21 mouse cellular contexts compared by ENCODE assay signal in genomic region chr11:118604206-118604605, GRCm38 (mm10).
DNase-seq lines count a peak whose midpoint lies in the region; ATAC-seq and TF ChIP-seq lines count a peak whose summit lies in the region.
"Had no signal": no experiment of that assay in that cellular context is flagged by ENCODE, and none has a peak within 500 bp of the region (broad histone marks: within the 10 kb centered on the region; RNA-seq: fewer than 3 reads in every experiment).

No protein-coding gene starts in this region.

- no peak overlapping the region for H3K4me2 ChIP-seq in hindbrain, embryonic 14.5 days (replicated peaks)
- no peak overlapping the region for H3K4me2 ChIP-seq in hindbrain, embryonic 11.5 days (replicated peaks; ENCODE audit: low read depth, low read length)
- H3K4me2 ChIP-seq in midbrain, postnatal 0 days (ENCODE audit: low read depth, low read length, poor library complexity, severe bottlenecking), result no peak overlapping the region
- no peak overlapping the region for H3K4me2 ChIP-seq in midbrain, embryonic 15.5 days
- no peak overlapping the region for H3K4me2 ChIP-seq in neural tube, embryonic 14.5 days (ENCODE audit: low read depth, low read length)
- no peak overlapping the region for H3K4me2 ChIP-seq in forebrain, postnatal 0 days (ENCODE audit: low read depth)
- H3K4me2 ChIP-seq: embryonic facial prominence, embryonic 12.5 days; forebrain, embryonic 13.5 days; neural tube, embryonic 13.5 days had no signal

- peak; percentile 31; the same call in 1 of the 2 replicates for ATAC-seq in hindbrain, embryonic 14.5 days (ENCODE audit: low FRiP score)
- no peak for ATAC-seq in hindbrain, embryonic 11.5 days (ENCODE audit: low FRiP score)
- ATAC-seq in midbrain, postnatal 0 days (ENCODE audit: low FRiP score), result no peak
- ATAC-seq in midbrain, embryonic 15.5 days (replicated peaks), result no peak
- ATAC-seq in neural tube, embryonic 14.5 days (ENCODE audit: low read depth), result 0 out of 2 replicates have a peak, but pooled peaks have one; percentile 9
- no peak for ATAC-seq in forebrain, postnatal 0 days
- ATAC-seq: activated CD4-positive, CD25-positive, alpha-beta regulatory T cell, adult 4 months; CD4-positive, CD25-positive, alpha-beta regulatory T cell, adult 4 months; forebrain, embryonic 13.5 days; intestine, embryonic 16.5 days had no signal

- WGBS in hindbrain, embryonic 14.5 days, result 52% methylated on average over 6 of the region's 6 CpGs
- WGBS in hindbrain, embryonic 11.5 days, result 74% methylated on average over 6 of the region's 6 CpGs
- WGBS in midbrain, postnatal 0 days, result 52% methylated on average over 6 of the region's 6 CpGs
- 52% methylated on average over 6 of the region's 6 CpGs for WGBS in midbrain, embryonic 15.5 days
- 49% methylated on average over 6 of the region's 6 CpGs for WGBS in neural tube, embryonic 14.5 days
- 56% methylated on average over 6 of the region's 6 CpGs for WGBS in forebrain, postnatal 0 days
- 74% methylated on average over 6 of the region's 6 CpGs for WGBS in limb, embryonic 10.5 days

- no peak overlapping the region for H3K4me3 ChIP-seq in hindbrain, embryonic 14.5 days (replicated peaks; ENCODE audit: low read length)
- no peak overlapping the region for H3K4me3 ChIP-seq in hindbrain, embryonic 11.5 days (ENCODE audit: low read depth, low read length)
- no peak overlapping the region for H3K4me3 ChIP-seq in midbrain, postnatal 0 days (ENCODE audit: low read depth, low read length)
- no peak overlapping the region for H3K4me3 ChIP-seq in midbrain, embryonic 15.5 days
- no peak overlapping the region for H3K4me3 ChIP-seq in neural tube, embryonic 14.5 days (ENCODE audit: low read depth, low read length)
- no peak overlapping the region for H3K4me3 ChIP-seq in forebrain, postnatal 0 days (ENCODE audit: low read depth, low read length)
- no peak overlapping the region for H3K4me3 ChIP-seq in limb, embryonic 10.5 days
- H3K4me3 ChIP-seq: embryonic facial prominence, embryonic 12.5 days; erythroblast, embryonic 14.5 days; forebrain, embryonic 13.5 days; heart, adult 2 months; neural tube, embryonic 13.5 days had no signal

- no peak overlapping the region for H3K27ac ChIP-seq in hindbrain, embryonic 14.5 days
- H3K27ac ChIP-seq in hindbrain, embryonic 11.5 days (ENCODE audit: low read depth, low read length), result no peak overlapping the region
- no peak overlapping the region for H3K27ac ChIP-seq in midbrain, postnatal 0 days (ENCODE audit: low read depth, low read length)
- H3K27ac ChIP-seq in midbrain, embryonic 15.5 days, result no peak overlapping the region
- H3K27ac ChIP-seq in neural tube, embryonic 14.5 days (ENCODE audit: low read depth, low read length), result 0 out of 2 replicates have a peak overlapping the region, but pooled peaks have one; percentile 28
- no peak overlapping the region for H3K27ac ChIP-seq in forebrain, postnatal 0 days (ENCODE audit: low read depth, low read length)
- no peak overlapping the region for H3K27ac ChIP-seq in limb, embryonic 10.5 days
- H3K27ac ChIP-seq: embryonic facial prominence, embryonic 12.5 days; forebrain, embryonic 13.5 days; heart, adult 2 months; liver, embryonic 14.5 days; neural tube, embryonic 13.5 days had no signal

- H3K27me3 ChIP-seq in hindbrain, embryonic 14.5 days (ENCODE audit: control insufficient read depth, insufficient read depth, low read length), result no peaks in the 10 kb centered on the region
- H3K27me3 ChIP-seq in hindbrain, embryonic 11.5 days (ENCODE audit: control insufficient read depth, insufficient read depth, low read length), result no peaks in the 10 kb centered on the region; the same call in 1 of the 2 replicates
- 0 out of 2 replicates have a peak, but pooled peaks cover 5% of the 10 kb centered on the region for H3K27me3 ChIP-seq in midbrain, postnatal 0 days (ENCODE audit: insufficient read depth, low read length)
- no peaks in the 10 kb centered on the region for H3K27me3 ChIP-seq in midbrain, embryonic 15.5 days (replicated peaks)
- no peaks in the 10 kb centered on the region for H3K27me3 ChIP-seq in neural tube, embryonic 14.5 days (ENCODE audit: control insufficient read depth, insufficient read depth, low read length)
- H3K27me3 ChIP-seq in forebrain, postnatal 0 days (ENCODE audit: insufficient read depth, low read length), result no peaks in the 10 kb centered on the region
- peaks cover 39% of the 10 kb centered on the region for H3K27me3 ChIP-seq in limb, embryonic 10.5 days (ENCODE audit: low read depth, poor library complexity, severe bottlenecking)
- H3K27me3 ChIP-seq: neural tube, embryonic 13.5 days had no signal

- no peaks in the 10 kb centered on the region for H3K9me3 ChIP-seq in hindbrain, embryonic 14.5 days (ENCODE audit: control insufficient read depth, low read length)
- H3K9me3 ChIP-seq in hindbrain, embryonic 11.5 days (ENCODE audit: control insufficient read depth, low read length), result no peaks in the 10 kb centered on the region
- no peaks in the 10 kb centered on the region for H3K9me3 ChIP-seq in midbrain, postnatal 0 days (ENCODE audit: low read length)
- no peaks in the 10 kb centered on the region for H3K9me3 ChIP-seq in midbrain, embryonic 15.5 days
- no peaks in the 10 kb centered on the region for H3K9me3 ChIP-seq in neural tube, embryonic 14.5 days (ENCODE audit: control insufficient read depth, low read length)
- H3K9me3 ChIP-seq in forebrain, postnatal 0 days (ENCODE audit: low read length), result no peaks in the 10 kb centered on the region
- no peaks in the 10 kb centered on the region for H3K9me3 ChIP-seq in limb, embryonic 10.5 days (replicated peaks)
- H3K9me3 ChIP-seq: embryonic facial prominence, embryonic 12.5 days; forebrain, embryonic 13.5 days; neural tube, embryonic 13.5 days had no signal

- TF ChIP-seq CTCF in midbrain, postnatal 0 days (IDR thresholded peaks at IDR 0.05), result no peak
- no peak for TF ChIP-seq CTCF in forebrain, postnatal 0 days (IDR thresholded peaks at IDR 0.05; ENCODE audit: low read depth)

- no peak for DNase-seq in hindbrain, embryonic 14.5 days (ENCODE audit: low spot score)
- DNase-seq in hindbrain, embryonic 11.5 days (ENCODE audit: low spot score), result no peak
- peak; percentile 76 for DNase-seq in midbrain, postnatal 0 days (ENCODE audit: low spot score)
- peak; percentile 70 for DNase-seq in cerebellum, adult 9-10 months
- DNase-seq in forebrain, postnatal 0 days, result no peak
- no peak for DNase-seq in limb, embryonic 10.5 days (ENCODE audit: low spot score)
- DNase-seq: adrenal gland, postnatal 10 days; gastrocnemius, postnatal 25 days; heart, adult 2 months; heart, postnatal 4 days; right cerebral cortex, postnatal 14 days had no signal

- no peaks in the 10 kb centered on the region for H3K36me3 ChIP-seq in hindbrain, embryonic 14.5 days (replicated peaks; ENCODE audit: control insufficient read depth, insufficient read depth)
- no peaks in the 10 kb centered on the region for H3K36me3 ChIP-seq in hindbrain, embryonic 11.5 days (ENCODE audit: control insufficient read depth, insufficient read depth, low read length)
- H3K36me3 ChIP-seq in midbrain, postnatal 0 days (ENCODE audit: insufficient read depth, low read length), result no peaks in the 10 kb centered on the region
- H3K36me3 ChIP-seq in midbrain, embryonic 15.5 days (replicated peaks), result no peaks in the 10 kb centered on the region
- no peaks in the 10 kb centered on the region for H3K36me3 ChIP-seq in neural tube, embryonic 14.5 days (ENCODE audit: control insufficient read depth, insufficient read depth, low read length)
- H3K36me3 ChIP-seq in forebrain, postnatal 0 days (ENCODE audit: insufficient read depth), result no peaks in the 10 kb centered on the region
- H3K36me3 ChIP-seq in limb, embryonic 10.5 days, result no peaks in the 10 kb centered on the region
- H3K36me3 ChIP-seq: embryonic facial prominence, embryonic 12.5 days; neural tube, embryonic 13.5 days had no signal

- H3K9ac ChIP-seq in hindbrain, embryonic 14.5 days, result no peak overlapping the region
- H3K9ac ChIP-seq in hindbrain, embryonic 11.5 days (ENCODE audit: low read depth, low read length), result no peak overlapping the region
- no peak overlapping the region for H3K9ac ChIP-seq in midbrain, postnatal 0 days (replicated peaks; ENCODE audit: low read length, poor library complexity, severe bottlenecking)
- H3K9ac ChIP-seq in midbrain, embryonic 15.5 days, result no peak overlapping the region
- H3K9ac ChIP-seq in neural tube, embryonic 14.5 days (replicated peaks; ENCODE audit: low read depth, low read length), result no peak overlapping the region
- no peak overlapping the region for H3K9ac ChIP-seq in forebrain, postnatal 0 days
- H3K9ac ChIP-seq: embryonic facial prominence, embryonic 12.5 days; forebrain, embryonic 13.5 days; liver, embryonic 14.5 days; neural tube, embryonic 13.5 days had no signal

- peaks cover 41% of the 10 kb centered on the region for H3K4me1 ChIP-seq in hindbrain, embryonic 14.5 days (replicated peaks; ENCODE audit: control insufficient read depth, insufficient read depth, low read length)
- H3K4me1 ChIP-seq in hindbrain, embryonic 11.5 days (replicated peaks; ENCODE audit: control insufficient read depth, insufficient read depth, low read length), result peaks cover 4% of the 10 kb centered on the region
- peaks cover 5% of the 10 kb centered on the region for H3K4me1 ChIP-seq in midbrain, postnatal 0 days (ENCODE audit: insufficient read depth, low read length)
- H3K4me1 ChIP-seq in midbrain, embryonic 15.5 days, result peaks cover 27% of the 10 kb centered on the region
- H3K4me1 ChIP-seq in neural tube, embryonic 14.5 days (ENCODE audit: control insufficient read depth, insufficient read depth, low read length), result peaks cover 27% of the 10 kb centered on the region; the same call in 1 of the 2 replicates
- peaks cover 8% of the 10 kb centered on the region; the same call in 1 of the 2 replicates for H3K4me1 ChIP-seq in forebrain, postnatal 0 days (ENCODE audit: insufficient read depth)
- peaks cover 7% of the 10 kb centered on the region; the same call in 1 of the 2 replicates for H3K4me1 ChIP-seq in limb, embryonic 10.5 days
- H3K4me1 ChIP-seq: embryonic facial prominence, embryonic 12.5 days had no signal

Comparison
In these comparisons a context has a peak if more than half of its experiments do, and no peak if none do; other contexts are left out.
1. ATAC-seq: peak in hindbrain, embryonic 14.5 days (single experiment) and neural tube, embryonic 14.5 days (single experiment); none in hindbrain, embryonic 11.5 days (single experiment), midbrain, postnatal 0 days (single experiment), midbrain, embryonic 15.5 days (single experiment) and forebrain, postnatal 0 days (single experiment).
2. DNase-seq: peak in midbrain, postnatal 0 days (single experiment) and cerebellum, adult 9-10 months (single experiment); none in hindbrain, embryonic 14.5 days (single experiment), hindbrain, embryonic 11.5 days (single experiment), forebrain, postnatal 0 days (single experiment) and limb, embryonic 10.5 days (single experiment).